Mouse (Mus musculus) C2C12 (cell line): ENCODE data around the gene Msh6. TPM values are rescaled to one million over a fixed set of nuclear protein-coding genes. Genes with fewer than 3 reads are reported as not detected.

Experiments
- H3K27me3 ChIP-seq: one replicate; pipeline ENCODE4 v1.6.1; 2011; ENCODE audit not compliant: control insufficient read depth, insufficient read depth, insufficient read length
- H3K36me3 ChIP-seq: one replicate; pipeline ENCODE4 v1.6.1; 2011; ENCODE audit not compliant: control insufficient read depth, insufficient read depth
- H3K4me3 ChIP-seq: one replicate; pipeline ENCODE4 v1.5.1; 2011; ENCODE audit warnings: mild to moderate bottlenecking, control low read depth; ENCODE audit not compliant: poor library complexity, insufficient read depth, severe bottlenecking
- H3K79me2 ChIP-seq: one replicate; pipeline ENCODE4 v1.6.1; 2011; ENCODE audit not compliant: control insufficient read depth, insufficient read depth
- H3K79me3 ChIP-seq: one replicate; pipeline ENCODE4 v1.6.1; 2011; ENCODE audit warnings: low read depth, control low read depth
- H3ac ChIP-seq: one replicate; pipeline ENCODE3; 2011; ENCODE audit warnings: low read depth; ENCODE audit not compliant: control insufficient read depth, insufficient read length
- CEBPB ChIP-seq: IDR thresholded peaks from one replicate; pipeline ENCODE4 v1.6.1; 2011; ENCODE audit warnings: low read depth, mild to moderate bottlenecking, control low read depth, moderate library complexity
- CTCF ChIP-seq: IDR thresholded peaks from one replicate; pipeline ENCODE4 v1.5.1; 2011; ENCODE audit not compliant: control insufficient read depth, insufficient read depth, insufficient read length
- FOSL1 ChIP-seq: IDR thresholded peaks from one replicate; pipeline ENCODE4 v1.8.0; 2011; ENCODE audit warnings: mild to moderate bottlenecking, low read length; ENCODE audit not compliant: poor library complexity, insufficient read depth, severe bottlenecking
- MAX ChIP-seq: IDR thresholded peaks from one replicate; pipeline ENCODE4 v1.6.1; 2011; ENCODE audit warnings: mild to moderate bottlenecking, control low read depth
- MYOD1 ChIP-seq: IDR thresholded peaks from one replicate; pipeline ENCODE4 v1.6.1; 2011; ENCODE audit warnings: low read depth; ENCODE audit not compliant: control insufficient read depth, insufficient read length
- MYOG ChIP-seq: IDR thresholded peaks from one replicate; pipeline ENCODE4 v1.6.1; 2011; ENCODE audit not compliant: control insufficient read depth, insufficient read length; ENCODE audit errors: extremely low read depth
- USF1 ChIP-seq: IDR thresholded peaks from one replicate; pipeline ENCODE4 v1.6.1; 2011; ENCODE audit warnings: low read depth, mild to moderate bottlenecking, control low read depth, moderate library complexity
- polyA plus RNA-seq: library from polyadenylated mRNA; unstranded; fragments of >200 nt; fragmentation: generic; extraction: Trizol; gene quantifications from one replicate; pipeline ENCODE4 v1.2.1, GENCODE M21; 2012; ENCODE audit warnings: missing spikeins

Msh6 gene
- polyA plus RNA-seq, 1 experiment: 20.7 TPM

GRCm38 (mm10) chr17:88023924-88024323 is 49.1 kb downstream of the Msh6 start:
- no peak overlapping the region for H3ac ChIP-seq
- TF ChIP-seq USF1 (no peak), FOSL1 (no peak), CEBPB (no peak), MYOD1 (no peak), CTCF (no peak), MYOG (no peak), MAX (no peak)
- peaks cover 100% of the 10 kb centered on the region for H3K79me2 ChIP-seq
- H3K4me3 ChIP-seq: no peak overlapping the region
- no peaks in the 10 kb centered on the region for H3K27me3 ChIP-seq
- peaks cover 78% of the 10 kb centered on the region for H3K79me3 ChIP-seq
- H3K36me3 ChIP-seq: no peaks in the 10 kb centered on the region

DNA sequence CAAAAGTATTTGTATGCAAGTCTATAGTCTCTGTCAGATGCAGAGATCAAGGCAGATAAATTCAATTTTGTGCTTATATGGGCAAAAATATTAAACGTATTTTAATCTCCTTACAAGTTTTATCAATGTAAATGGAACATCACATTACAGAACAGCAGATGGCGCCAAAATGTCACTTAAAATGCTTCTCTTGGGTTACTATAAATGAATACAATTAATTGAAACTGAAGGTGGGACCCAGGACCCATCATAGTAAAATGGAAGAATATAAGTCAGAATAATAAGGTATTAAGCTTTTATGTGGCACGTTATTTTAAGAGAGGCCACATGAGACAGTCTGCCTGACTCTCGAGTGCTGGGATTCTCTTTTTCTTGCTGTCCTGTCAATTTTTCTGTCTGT is 50.4 kb downstream of the Msh6 start:
- H3K27me3 ChIP-seq: no peaks in the 10 kb centered on the region
- H3K79me3 ChIP-seq: peaks cover 80% of the 10 kb centered on the region
- no peaks in the 10 kb centered on the region for H3K36me3 ChIP-seq
- peaks cover 100% of the 10 kb centered on the region for H3K79me2 ChIP-seq
- no peak overlapping the region for H3K4me3 ChIP-seq
- no peak for TF ChIP-seq MAX
- no peak for TF ChIP-seq FOSL1
- TF ChIP-seq CEBPB: no peak
- no peak for TF ChIP-seq MYOD1
- no peak for TF ChIP-seq CTCF
- no peak for TF ChIP-seq MYOG
- TF ChIP-seq USF1: no peak
- no peak overlapping the region for H3ac ChIP-seq

DNA sequence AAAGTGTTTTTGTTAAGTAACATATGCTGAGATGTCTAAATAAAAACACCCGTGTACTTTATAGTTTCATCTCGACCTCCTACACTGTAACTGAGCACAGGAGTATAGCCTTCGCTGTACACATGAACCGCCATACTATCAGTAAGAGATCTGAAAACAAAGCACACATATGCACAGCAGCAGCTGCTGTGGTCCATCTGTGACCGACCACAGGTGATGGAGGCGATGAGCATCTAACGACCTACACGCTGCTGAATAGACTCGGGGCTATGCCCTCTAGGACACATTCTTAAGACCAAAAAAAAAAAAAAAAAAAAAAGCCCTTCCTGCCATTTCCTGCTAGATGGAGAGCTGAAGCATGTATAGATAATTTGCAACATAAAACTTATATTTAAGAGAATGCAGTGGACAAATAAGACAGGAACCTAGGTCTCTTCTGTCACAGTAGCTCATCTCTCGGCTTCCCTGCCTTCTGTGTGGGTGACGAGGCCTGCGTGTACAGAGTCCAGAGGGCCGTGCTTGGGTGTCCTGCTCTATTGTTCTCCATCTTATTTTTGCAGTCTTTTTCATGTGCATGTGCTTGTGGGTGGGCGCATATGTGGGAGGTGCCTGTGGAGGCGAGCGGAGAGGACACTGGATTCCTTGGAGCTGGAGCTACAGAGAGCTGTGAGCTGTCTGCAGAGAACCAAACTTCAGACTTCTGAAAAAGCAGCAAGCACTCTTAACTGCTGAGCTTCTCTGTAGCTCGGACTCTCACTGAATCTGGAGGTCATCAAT is 54.5 kb downstream of the Msh6 start:
- H3K4me3 ChIP-seq: no peak overlapping the region
- TF ChIP-seq CEBPB (no peak), FOSL1 (no peak), MYOG (no peak), USF1 (no peak), MAX (no peak), CTCF (no peak), MYOD1 (no peak)
- peaks cover 85% of the 10 kb centered on the region for H3K79me3 ChIP-seq

GRCm38 (mm10) chr17:88031755-88032154 is 56.9 kb downstream of the Msh6 start:
- no peaks in the 10 kb centered on the region for H3K36me3 ChIP-seq
- peaks cover 87% of the 10 kb centered on the region for H3K79me3 ChIP-seq
- peaks cover 100% of the 10 kb centered on the region for H3K79me2 ChIP-seq
- H3K27me3 ChIP-seq: no peaks in the 10 kb centered on the region
- no peak overlapping the region for H3K4me3 ChIP-seq
- TF ChIP-seq MAX: no peak
- H3ac ChIP-seq: no peak overlapping the region

More for the DNA sequence above, 54.5 kb downstream of the Msh6 start:
- Histone ChIP-seq H3K36me3 (no peaks in the 10 kb centered on the region), H3ac (no peak overlapping the region), H3K79me2 (peaks cover 100% of the 10 kb centered on the region), H3K27me3 (no peaks in the 10 kb centered on the region)

GRCm38 (mm10) chr17:88034418-88034817 is 59.6 kb downstream of the Msh6 start:
- H3K27me3 ChIP-seq: no peaks in the 10 kb centered on the region
- H3K79me3 ChIP-seq: peaks cover 95% of the 10 kb centered on the region
- H3K36me3 ChIP-seq: no peaks in the 10 kb centered on the region
- peaks cover 100% of the 10 kb centered on the region for H3K79me2 ChIP-seq
- TF ChIP-seq CTCF (no peak), FOSL1 (no peak), CEBPB (no peak)
- H3K4me3 ChIP-seq: no peak overlapping the region
- no peak overlapping the region for H3ac ChIP-seq

Other genes starting within 250 kb of the Msh6 start
- 0.30 TPM for gene Kcnk12, start 177.1 kb upstream of the Msh6 start, polyA plus RNA-seq
- gene Rpl36-ps4, start 54.1 kb upstream of the Msh6 start, polyA plus RNA-seq: not detected
- 9.3 TPM for gene Fbxo11, start 90.2 kb downstream of the Msh6 start, polyA plus RNA-seq